Mouse (Mus musculus) hindbrain, postnatal 0 days (tissue): ENCODE measurements at regions not wholly inside any gene's neighbourhood (a gene's known extent, or its start where the extent isn't known, plus 50 kb on each side); places are given as distances from the start of the nearest gene placed in this dataset.

ENCODE experiments used
- ATAC-seq: fragments of 200-750 bp; cut with Nextera tagmentation; 2 replicates; pipeline ENCODE4 v1.8.0; 2017; ENCODE audit warnings: mild to moderate bottlenecking, moderate TSS enrichment, moderate library complexity
- DNase-seq: peaks from one replicate; pipeline ENCODE4 v3.0.0-alpha.2; 2015; ENCODE audit warnings: low spot score
- H3K27ac ChIP-seq: fragments of 300-500 bp; sonication (generic); 2 replicates; pipeline ENCODE4 v1.5.1; 2014; ENCODE audit warnings: mild to moderate bottlenecking
- H3K27me3 ChIP-seq: fragments of 300-500 bp; sonication (generic); 2 replicates; pipeline ENCODE4 v1.6.1; 2014; ENCODE audit warnings: low read length, mixed read lengths; ENCODE audit not compliant: insufficient read depth
- H3K36me3 ChIP-seq: fragments of 300-500 bp; sonication (generic); 2 replicates; pipeline ENCODE4 v1.6.1; 2014; ENCODE audit warnings: low read length, mixed read lengths; ENCODE audit not compliant: insufficient read depth
- H3K4me1 ChIP-seq: fragments of 300-500 bp; sonication (generic); 2 replicates; pipeline ENCODE4 v1.6.1; 2014; ENCODE audit warnings: antibody characterized with exemption, low read length, mixed read lengths; ENCODE audit not compliant: insufficient read depth
- H3K4me2 ChIP-seq: fragments of 300-500 bp; sonication (generic); 2 replicates; pipeline ENCODE4 v1.6.1; 2014; ENCODE audit warnings: low read depth, mild to moderate bottlenecking, low read length, moderate library complexity, mixed read lengths
- H3K4me3 ChIP-seq: fragments of 300-500 bp; sonication (generic); 2 replicates; pipeline ENCODE4 v1.5.1; 2014; ENCODE audit warnings: low read length
- H3K9ac ChIP-seq: fragments of 300-500 bp; sonication (generic); replicated peaks from 2 replicates; pipeline ENCODE4 v1.6.1; 2014; ENCODE audit warnings: mild to moderate bottlenecking, low read length, moderate library complexity, mixed read lengths
- H3K9me3 ChIP-seq: fragments of 300-500 bp; sonication (generic); 2 replicates; pipeline ENCODE4 v1.6.1; 2016; ENCODE audit warnings: low read length, mixed read lengths
- CTCF ChIP-seq: IDR thresholded peaks from 2 replicates; pipeline ENCODE4 v1.5.1; 2016; ENCODE audit warnings: antibody characterized with exemption, control low read depth, low read depth
- WGBS: fragments of 180-500 bp; shearing (Covaris S2); extraction: QIAGEN DNeasy Blood & Tissue Kit; methylation state at CpG from one replicate; pipeline ENCODE4 v1.1.7; 2014; 5-methylcytosine and 5-hydroxymethylcytosine counted together

DNA sequence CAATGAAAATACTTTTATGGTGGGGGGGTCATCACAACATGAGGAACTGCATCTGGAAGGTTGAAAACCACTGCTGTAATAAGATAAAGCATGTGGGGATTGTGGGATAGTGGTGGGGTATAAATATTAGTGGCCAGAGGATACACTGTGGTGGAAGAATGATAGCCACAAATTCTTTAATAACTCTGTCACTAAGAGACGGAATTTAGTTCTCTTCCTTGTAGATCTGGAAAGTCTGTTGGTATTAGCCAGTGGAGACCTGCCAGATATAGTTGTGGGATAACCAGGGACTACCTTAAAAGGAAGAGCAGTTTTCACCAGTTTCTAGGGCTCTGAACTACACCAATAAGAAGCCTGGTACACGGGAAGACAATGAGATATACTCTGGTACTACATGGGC is 161.8 kb downstream of the Tmx1 start:
- H3K9ac ChIP-seq, result no peak overlapping the region
- H3K27me3 ChIP-seq, result no peaks in the 10 kb centered on the region
- no peaks in the 10 kb centered on the region for H3K36me3 ChIP-seq
- no peak for TF ChIP-seq CTCF
- DNase-seq (no peak), ATAC-seq (no peak)
- H3K4me1 ChIP-seq, result no peaks in the 10 kb centered on the region
- no peak overlapping the region for H3K4me2 ChIP-seq
- no peak overlapping the region for H3K4me3 ChIP-seq
- no peaks in the 10 kb centered on the region for H3K9me3 ChIP-seq
- H3K27ac ChIP-seq, result no peak overlapping the region
- WGBS, result 96% methylated on average over 2 of the region's 2 CpGs

GRCm38 (mm10) chr12:70615123-70615522 is 162.2 kb downstream of the Tmx1 start:
- Histone ChIP-seq H3K4me3 (no peak overlapping the region), H3K27me3 (no peaks in the 10 kb centered on the region), H3K9ac (no peak overlapping the region), H3K4me1 (no peaks in the 10 kb centered on the region), H3K9me3 (no peaks in the 10 kb centered on the region), H3K4me2 (no peak overlapping the region), H3K36me3 (no peaks in the 10 kb centered on the region), H3K27ac (no peak overlapping the region)
- TF ChIP-seq CTCF, result no peak
- DNase-seq, result no peak
- ATAC-seq, result no peak
- WGBS, result 97% methylated on average over 9 of the region's 9 CpGs

- H3K27me3 ChIP-seq, result no peaks in the 10 kb centered on the region
- no peaks in the 10 kb centered on the region for H3K9me3 ChIP-seq
- H3K27ac ChIP-seq, result no peak overlapping the region
- H3K36me3 ChIP-seq, result no peaks in the 10 kb centered on the region
- H3K4me2 ChIP-seq, result no peak overlapping the region
- DNase-seq, result no peak
- no peak overlapping the region for H3K9ac ChIP-seq
- ATAC-seq, result no peak
- no peaks in the 10 kb centered on the region for H3K4me1 ChIP-seq
- 77% methylated on average over 4 of the region's 4 CpGs for WGBS
- no peak for TF ChIP-seq CTCF
- H3K4me3 ChIP-seq, result no peak overlapping the region
Measured at GRCm38 (mm10) chr12:70616049-70616448, 163.2 kb downstream of the Tmx1 start.

GRCm38 (mm10) chr12:70616487-70616886 is 163.6 kb downstream of the Tmx1 start:
- no peak for TF ChIP-seq CTCF
- Histone ChIP-seq H3K36me3 (no peaks in the 10 kb centered on the region), H3K4me1 (no peaks in the 10 kb centered on the region), H3K9ac (no peak overlapping the region), H3K4me2 (no peak overlapping the region), H3K4me3 (no peak overlapping the region), H3K27ac (no peak overlapping the region), H3K9me3 (no peaks in the 10 kb centered on the region), H3K27me3 (no peaks in the 10 kb centered on the region)
- DNase-seq (no peak), ATAC-seq (no peak)
- 33% methylated on average over 4 of the region's 4 CpGs for WGBS

DNA sequence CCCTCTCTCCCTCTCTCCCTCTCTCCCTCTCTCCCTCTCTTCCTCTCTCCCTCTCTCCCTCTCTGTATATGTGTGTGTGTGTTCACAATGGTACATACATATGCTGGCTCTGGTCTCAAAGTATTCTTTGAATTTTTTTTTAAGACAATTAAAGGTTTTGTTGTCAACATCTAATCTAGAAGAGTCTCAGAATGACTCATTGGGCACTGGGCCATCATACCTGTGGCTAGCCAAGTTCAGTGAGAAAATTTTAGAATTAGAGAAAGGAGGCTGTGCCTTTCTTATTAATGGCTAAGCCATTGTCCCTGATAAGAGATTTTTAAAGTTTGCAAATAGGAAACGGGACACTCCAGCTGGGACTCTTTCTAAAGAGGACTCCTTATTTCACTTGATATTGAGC is 164.1 kb downstream of the Tmx1 start:
- ATAC-seq, result no peak
- H3K4me2 ChIP-seq, result no peak overlapping the region
- H3K4me1 ChIP-seq, result no peaks in the 10 kb centered on the region
- no peaks in the 10 kb centered on the region for H3K27me3 ChIP-seq
- no peaks in the 10 kb centered on the region for H3K36me3 ChIP-seq
- no peak overlapping the region for H3K27ac ChIP-seq
- no peak for DNase-seq
- WGBS, result 81% methylated on average over 1 of the region's 1 CpGs
- no peak for TF ChIP-seq CTCF
- H3K9me3 ChIP-seq, result no peaks in the 10 kb centered on the region
- H3K4me3 ChIP-seq, result no peak overlapping the region
- H3K9ac ChIP-seq, result no peak overlapping the region

GRCm38 (mm10) chr12:70617979-70618378 is 165.1 kb downstream of the Tmx1 start:
- H3K4me1 ChIP-seq, result no peaks in the 10 kb centered on the region
- no peak overlapping the region for H3K27ac ChIP-seq
- TF ChIP-seq CTCF, result no peak
- ATAC-seq (no peak), DNase-seq (no peak)
- no peaks in the 10 kb centered on the region for H3K36me3 ChIP-seq
- H3K9me3 ChIP-seq, result no peaks in the 10 kb centered on the region
- H3K9ac ChIP-seq, result no peak overlapping the region
- H3K4me2 ChIP-seq, result no peak overlapping the region
- WGBS, result 81% methylated on average over 3 of the region's 3 CpGs
- no peaks in the 10 kb centered on the region for H3K27me3 ChIP-seq
- no peak overlapping the region for H3K4me3 ChIP-seq

DNA sequence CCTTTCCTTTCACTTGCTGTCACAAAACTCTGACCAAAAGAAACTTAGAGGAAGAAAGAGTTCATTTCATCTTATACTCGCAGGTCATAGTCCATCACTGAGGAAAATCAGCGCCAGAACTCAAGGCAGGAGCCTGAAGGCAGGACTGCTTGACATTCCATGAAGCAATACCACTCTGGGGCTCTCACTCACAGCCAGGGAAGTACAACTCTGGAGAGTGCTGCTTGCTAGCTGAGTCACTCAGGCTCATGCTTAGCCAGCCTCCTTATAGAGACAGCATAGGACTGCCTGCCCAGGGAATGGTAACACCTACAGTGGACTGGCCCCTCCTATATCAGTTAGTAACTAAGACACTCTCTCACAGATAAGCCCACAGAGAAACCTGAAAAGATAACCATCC is 166.5 kb downstream of the Tmx1 start:
- DNase-seq (no peak), ATAC-seq (no peak)
- Histone ChIP-seq H3K36me3 (no peaks in the 10 kb centered on the region), H3K9me3 (no peaks in the 10 kb centered on the region), H3K4me3 (no peak overlapping the region), H3K4me2 (no peak overlapping the region), H3K27ac (no peak overlapping the region), H3K4me1 (no peaks in the 10 kb centered on the region), H3K9ac (no peak overlapping the region), H3K27me3 (no peaks in the 10 kb centered on the region)
- no peak for TF ChIP-seq CTCF
- 98% methylated on average over 2 of the region's 2 CpGs for whole genome bisulfite sequencing
